Mouse (Mus musculus): ENCODE measurements around the gene Smarcd1. TPM values are rescaled to one million over a fixed set of nuclear protein-coding genes. Genes with fewer than 3 reads are reported as not detected.

Gene Smarcd1
- polyA plus RNA-seq, 1 experiment from 2014 or later: 44.2 TPM

DNA sequence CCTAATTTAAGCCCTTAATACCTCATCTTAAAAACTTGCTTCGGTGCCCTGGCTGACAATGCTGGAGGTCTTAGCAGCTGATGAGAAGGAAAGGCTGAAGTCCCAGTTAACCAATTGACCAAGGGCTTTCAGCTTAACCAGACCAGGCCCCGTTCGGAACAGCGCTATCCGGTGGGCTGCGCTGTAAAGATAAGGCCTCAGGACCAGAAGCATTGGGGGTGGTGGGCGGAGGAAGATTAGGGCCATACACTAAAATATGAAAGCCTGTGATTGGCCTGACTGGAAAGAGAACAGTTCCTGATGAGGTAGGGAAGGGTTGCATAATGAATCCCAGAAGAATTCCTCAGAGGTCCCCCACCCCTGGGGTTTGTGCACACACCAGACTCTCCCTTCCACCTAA, 39.6 kb upstream of the Smarcd1 start:
- H3K9me3 ChIP-seq (replicated peaks; ENCODE audit: low read length): no peaks in the 10 kb centered on the region
- H3K27me3 ChIP-seq (ENCODE audit: insufficient read depth, low read length): peaks cover 11% of the 10 kb centered on the region; the same call in 1 of the 2 replicates
- no peaks in the 10 kb centered on the region for H3K36me3 ChIP-seq (ENCODE audit: insufficient read depth, low read length)
- H3K9ac ChIP-seq (ENCODE audit: low read depth, low read length): no peak overlapping the region
- no peak overlapping the region for H3K4me3 ChIP-seq (replicated peaks; ENCODE audit: low read depth, low read length)
- peaks cover 13% of the 10 kb centered on the region; the same call in 1 of the 2 replicates for H3K4me1 ChIP-seq (replicated peaks; ENCODE audit: insufficient read depth, low read length)
- ATAC-seq (replicated peaks; ENCODE audit: low FRiP score, low read depth) (no peak), DNase-seq (ENCODE audit: low spot score) (no peak)
- TF ChIP-seq CTCF (IDR thresholded peaks at IDR 0.05; ENCODE audit: low read depth): no peak
- WGBS: 71% methylated on average over 7 of the region's 7 CpGs
- H3K4me2 ChIP-seq (ENCODE audit: low read length): no peak overlapping the region
- H3K27ac ChIP-seq: no peak overlapping the region

DNA sequence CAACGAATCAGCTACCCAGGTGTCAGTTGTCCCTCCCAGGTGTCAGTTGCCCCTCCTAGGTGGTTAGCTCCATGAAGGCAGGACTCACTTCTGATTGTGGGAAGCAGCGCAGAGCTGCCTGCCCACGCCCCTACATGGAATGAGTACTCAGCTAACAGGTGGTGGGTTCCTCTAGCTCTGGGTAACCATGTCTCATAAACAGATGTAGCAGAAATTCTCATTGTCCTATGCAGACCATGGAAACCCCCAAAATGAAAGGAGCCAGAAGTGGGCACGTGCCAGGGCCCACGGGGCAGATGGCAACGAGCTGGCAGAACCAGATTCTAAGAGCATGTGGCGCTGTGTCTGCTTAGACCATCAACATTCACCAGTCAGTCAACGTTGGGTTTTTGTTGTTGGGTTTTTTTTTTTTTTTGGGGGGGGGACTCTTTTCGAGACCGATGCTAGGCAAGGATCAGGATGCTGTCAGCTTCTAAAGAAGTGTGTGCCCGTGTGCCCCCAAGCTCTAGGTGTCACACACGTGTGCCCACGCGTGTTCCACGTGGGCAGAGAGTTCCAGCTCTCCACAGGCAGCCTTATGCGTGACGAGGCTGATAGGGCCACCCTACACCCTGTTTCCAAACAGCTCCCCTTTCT, 37.8 kb upstream of the Smarcd1 start:
- peaks cover 13% of the 10 kb centered on the region; the same call in 1 of the 2 replicates for H3K4me1 ChIP-seq (replicated peaks; ENCODE audit: insufficient read depth, low read length)
- no peak overlapping the region for H3K27ac ChIP-seq
- DNase-seq (ENCODE audit: low spot score): no peak
- peak overlapping the region; percentile 40 for H3K4me3 ChIP-seq (replicated peaks; ENCODE audit: low read depth, low read length)
- H3K9ac ChIP-seq (ENCODE audit: low read depth, low read length): peak overlapping the region; percentile 31; the same call in 1 of the 2 replicates
- H3K9me3 ChIP-seq (replicated peaks; ENCODE audit: low read length): no peaks in the 10 kb centered on the region
- TF ChIP-seq CTCF (IDR thresholded peaks at IDR 0.05; ENCODE audit: low read depth): no peak
- ATAC-seq (replicated peaks; ENCODE audit: low FRiP score, low read depth): no peak
- H3K36me3 ChIP-seq (ENCODE audit: insufficient read depth, low read length): no peaks in the 10 kb centered on the region
- WGBS: 2% methylated on average over 17 of the region's 17 CpGs
- H3K4me2 ChIP-seq (ENCODE audit: low read length): peak overlapping the region; percentile 63
- peaks cover 11% of the 10 kb centered on the region; the same call in 1 of the 2 replicates for H3K27me3 ChIP-seq (ENCODE audit: insufficient read depth, low read length)

DNA sequence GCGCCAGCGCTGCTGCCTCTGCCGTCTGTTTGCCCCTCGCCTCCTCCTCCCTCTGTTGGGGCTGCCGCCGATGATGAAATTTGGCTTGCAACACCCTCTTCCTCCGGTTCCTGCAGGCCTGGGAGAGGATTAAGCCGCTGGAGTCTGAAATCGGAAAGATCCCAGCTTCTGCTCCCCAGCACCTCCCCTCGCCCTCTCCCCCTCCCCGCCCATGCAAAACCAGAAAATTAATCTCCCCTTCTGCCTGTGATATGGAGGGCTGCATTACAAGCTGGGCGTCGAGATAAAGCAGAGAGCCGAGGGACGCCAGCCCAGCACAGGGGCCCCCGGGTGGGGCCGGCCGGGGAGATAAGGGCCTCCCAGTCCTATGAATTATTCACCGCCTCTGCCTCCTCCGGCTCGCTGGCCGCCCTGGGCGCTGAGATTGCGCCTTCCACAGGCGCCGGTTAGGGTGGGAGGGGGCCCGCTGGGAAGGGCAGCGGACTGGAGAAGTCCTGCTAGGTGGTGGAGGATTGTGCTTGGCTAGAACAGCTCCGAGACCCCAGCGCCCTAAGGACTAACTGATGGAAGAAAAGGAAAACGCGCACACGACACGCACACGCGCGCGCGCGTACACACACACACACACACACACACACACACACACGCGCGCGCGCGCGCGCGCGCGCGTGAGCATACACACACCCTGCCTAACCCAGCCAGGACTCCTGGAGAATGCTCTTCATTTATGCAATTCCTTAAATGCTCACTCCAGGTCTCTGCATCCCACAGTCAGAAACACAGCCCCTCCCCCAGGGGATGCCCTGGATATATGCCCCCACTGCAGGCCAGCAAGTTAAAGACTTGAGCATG, 37.1 kb upstream of the Smarcd1 start:
- no peaks in the 10 kb centered on the region for H3K9me3 ChIP-seq (replicated peaks; ENCODE audit: low read length)
- DNase-seq (ENCODE audit: low spot score): peak; percentile 69
- peak overlapping the region; percentile 31; the same call in 1 of the 2 replicates for H3K9ac ChIP-seq (ENCODE audit: low read depth, low read length)
- peaks cover 13% of the 10 kb centered on the region; the same call in 1 of the 2 replicates for H3K4me1 ChIP-seq (replicated peaks; ENCODE audit: insufficient read depth, low read length)
- no peak overlapping the region for H3K27ac ChIP-seq
- peak overlapping the region; percentile 40 for H3K4me3 ChIP-seq (replicated peaks; ENCODE audit: low read depth, low read length)
- TF ChIP-seq CTCF (IDR thresholded peaks at IDR 0.05; ENCODE audit: low read depth): no peak
- H3K4me2 ChIP-seq (ENCODE audit: low read length): peak overlapping the region; percentile 63
- H3K36me3 ChIP-seq (ENCODE audit: insufficient read depth, low read length): no peaks in the 10 kb centered on the region
- ATAC-seq (replicated peaks; ENCODE audit: low FRiP score, low read depth): peak; percentile 34; the same call in 1 of the 2 replicates
- 1% methylated on average over 51 of the region's 52 CpGs for WGBS
- peaks cover 11% of the 10 kb centered on the region; the same call in 1 of the 2 replicates for H3K27me3 ChIP-seq (ENCODE audit: insufficient read depth, low read length)

DNA sequence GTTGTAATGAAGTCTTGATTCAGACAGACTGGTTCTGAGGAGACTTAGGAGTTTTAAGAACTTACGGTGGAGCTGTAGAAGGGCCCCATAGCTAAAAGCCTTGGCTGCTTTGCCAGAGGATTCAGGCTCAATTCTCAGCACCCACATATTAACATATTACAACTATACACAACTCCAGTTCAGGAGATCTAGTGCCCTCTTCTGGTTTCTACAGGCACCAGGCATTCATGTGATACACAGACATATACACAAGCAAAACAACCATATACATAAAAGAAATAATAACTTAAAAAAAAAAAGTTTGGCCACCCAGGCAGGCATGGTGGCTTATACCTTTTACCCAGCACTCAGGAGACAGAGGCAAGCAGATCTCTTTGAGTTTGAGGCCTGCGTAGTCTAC, 34.4 kb upstream of the Smarcd1 start:
- peaks cover 34% of the 10 kb centered on the region; the same call in 1 of the 2 replicates for H3K27me3 ChIP-seq (ENCODE audit: insufficient read depth, low read length)
- H3K4me1 ChIP-seq (replicated peaks; ENCODE audit: insufficient read depth, low read length): peaks cover 16% of the 10 kb centered on the region; the same call in 1 of the 2 replicates
- WGBS: 95% methylated on average over 2 of the region's 2 CpGs
- H3K9ac ChIP-seq (ENCODE audit: low read depth, low read length): no peak overlapping the region
- no peak for ATAC-seq (replicated peaks; ENCODE audit: low FRiP score, low read depth)
- no peak overlapping the region for H3K4me2 ChIP-seq (ENCODE audit: low read length)
- TF ChIP-seq CTCF (IDR thresholded peaks at IDR 0.05; ENCODE audit: low read depth): no peak
- H3K9me3 ChIP-seq (replicated peaks; ENCODE audit: low read length): no peaks in the 10 kb centered on the region
- no peak for DNase-seq (ENCODE audit: low spot score)
- no peaks in the 10 kb centered on the region for H3K36me3 ChIP-seq (ENCODE audit: insufficient read depth, low read length)
- H3K4me3 ChIP-seq (replicated peaks; ENCODE audit: low read depth, low read length): no peak overlapping the region
- no peak overlapping the region for H3K27ac ChIP-seq

GRCm38 (mm10) chr15:99668881-99669280, 33.0 kb upstream of the Smarcd1 start:
- Histone ChIP-seq H3K4me3 (replicated peaks; ENCODE audit: low read depth, low read length) (no peak overlapping the region), H3K27me3 (ENCODE audit: insufficient read depth, low read length) (peaks cover 39% of the 10 kb centered on the region; the same call in 1 of the 2 replicates), H3K4me1 (replicated peaks; ENCODE audit: insufficient read depth, low read length) (peaks cover 15% of the 10 kb centered on the region; the same call in 1 of the 2 replicates), H3K4me2 (ENCODE audit: low read length) (no peak overlapping the region), H3K27ac (no peak overlapping the region), H3K36me3 (ENCODE audit: insufficient read depth, low read length) (no peaks in the 10 kb centered on the region), H3K9ac (ENCODE audit: low read depth, low read length) (no peak overlapping the region), H3K9me3 (replicated peaks; ENCODE audit: low read length) (no peaks in the 10 kb centered on the region)
- WGBS: 3% methylated on average over 12 of the region's 12 CpGs
- peak; percentile 95 for TF ChIP-seq CTCF (IDR thresholded peaks at IDR 0.05; ENCODE audit: low read depth)
- DNase-seq (ENCODE audit: low spot score) (peak; percentile 92), ATAC-seq (replicated peaks; ENCODE audit: low FRiP score, low read depth) (no peak)

- Histone ChIP-seq H3K4me3 (replicated peaks; ENCODE audit: low read depth, low read length) (no peak overlapping the region), H3K9ac (ENCODE audit: low read depth, low read length) (no peak overlapping the region), H3K36me3 (ENCODE audit: insufficient read depth, low read length) (no peaks in the 10 kb centered on the region), H3K27ac (no peak overlapping the region), H3K9me3 (replicated peaks; ENCODE audit: low read length) (no peaks in the 10 kb centered on the region), H3K4me1 (replicated peaks; ENCODE audit: insufficient read depth, low read length) (peaks cover 10% of the 10 kb centered on the region; the same call in 1 of the 2 replicates), H3K4me2 (ENCODE audit: low read length) (no peak overlapping the region), H3K27me3 (ENCODE audit: insufficient read depth, low read length) (peaks cover 39% of the 10 kb centered on the region; the same call in 1 of the 2 replicates)
- 0% methylated on average over 1 of the region's 1 CpGs for WGBS
- DNase-seq (ENCODE audit: low spot score): no peak
- no peak for ATAC-seq (replicated peaks; ENCODE audit: low FRiP score, low read depth)
- no peak for TF ChIP-seq CTCF (IDR thresholded peaks at IDR 0.05; ENCODE audit: low read depth)
Observed at GRCm38 (mm10) chr15:99669392-99669791, 32.5 kb upstream of the Smarcd1 start.
